Mouse (Mus musculus) brain, embryonic 18.5 days (tissue): ENCODE results near the gene Cdk19.
"Not testable (repeated sequence)": the region's sequence is repeated elsewhere in the genome, so short reads cannot be mapped to it uniquely, and the experiment has no call there.

Source experiments
- DNase-seq: peaks from one replicate; pipeline ENCODE4 v3.0.0-alpha.2; 2012; ENCODE audit warnings: low read depth, low spot score

The Cdk19 gene

DNA sequence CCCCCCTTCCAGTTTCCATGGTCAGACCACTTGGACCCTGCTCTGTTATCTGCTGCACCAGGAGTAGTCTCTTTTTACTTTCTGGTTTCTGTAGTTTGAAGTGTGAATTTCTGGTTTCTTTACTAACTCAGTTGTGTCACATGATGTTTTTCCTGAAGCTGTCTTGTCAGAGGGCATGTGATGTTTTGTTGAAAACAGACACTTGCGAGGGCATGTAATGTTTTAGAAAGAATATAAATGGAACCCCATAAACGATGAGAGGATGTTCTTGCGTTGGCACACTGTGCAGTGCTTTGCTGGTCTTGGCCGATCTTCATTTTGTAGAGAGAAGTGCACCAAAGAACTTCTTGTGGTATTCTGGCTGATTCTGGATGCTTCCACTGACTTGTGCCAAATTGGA lies 46.8 kb downstream of the Cdk19 start:
- DNase-seq: no peak

DNA sequence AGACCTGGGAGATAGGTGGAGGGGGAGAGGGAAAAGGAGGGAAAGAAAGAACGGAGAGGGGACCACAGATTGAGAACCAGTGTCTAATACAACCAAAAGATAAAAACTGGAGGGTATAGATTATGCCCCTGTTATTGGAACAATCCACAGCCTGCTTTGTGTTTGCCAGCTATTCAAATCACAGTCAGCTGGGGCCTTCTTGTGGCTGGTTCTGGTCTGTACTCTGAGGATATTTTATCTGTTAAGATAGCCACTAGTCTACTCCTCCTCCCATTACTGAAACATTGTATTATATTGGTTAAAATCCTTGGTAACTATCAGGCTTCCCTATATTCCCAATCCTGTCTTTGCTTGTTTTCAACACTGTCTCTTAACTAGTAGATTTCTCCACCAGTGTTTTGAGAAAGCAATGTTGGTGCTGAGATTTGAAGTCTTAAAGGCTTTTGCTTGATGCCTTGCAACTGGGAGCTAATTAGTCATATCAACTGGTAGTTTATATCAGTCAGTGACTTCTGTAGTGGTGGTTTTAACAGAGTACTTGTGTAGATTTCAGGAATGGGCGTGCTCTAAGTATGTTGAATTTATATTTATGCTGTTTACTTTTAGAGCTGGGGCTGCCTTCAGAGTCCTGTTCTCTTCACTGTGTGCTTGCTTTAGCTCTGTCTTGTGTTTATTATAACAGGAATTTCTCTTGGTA lies 54.2 kb downstream of the Cdk19 start:
- DNase-seq: no peak

DNA sequence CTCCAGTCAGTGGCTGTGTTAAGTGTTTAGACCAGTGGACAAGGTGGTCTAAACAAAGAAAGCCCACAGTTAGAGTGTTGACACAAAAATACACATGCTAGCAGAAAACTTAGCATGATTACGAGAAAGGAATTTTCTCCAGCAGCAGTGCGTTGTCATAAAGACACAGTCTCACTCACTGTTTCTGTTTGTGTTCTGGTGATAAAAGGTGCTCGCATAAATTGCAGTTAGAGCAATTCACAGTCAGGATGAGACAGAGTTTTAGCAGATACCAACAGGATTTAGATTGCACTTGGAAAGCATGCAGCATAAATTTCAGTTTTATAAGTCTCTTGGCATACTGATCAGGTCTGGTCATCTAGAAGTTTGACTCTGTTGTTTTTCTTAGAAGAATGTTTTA lies 59.5 kb downstream of the Cdk19 start:
- DNase-seq: no peak

DNA sequence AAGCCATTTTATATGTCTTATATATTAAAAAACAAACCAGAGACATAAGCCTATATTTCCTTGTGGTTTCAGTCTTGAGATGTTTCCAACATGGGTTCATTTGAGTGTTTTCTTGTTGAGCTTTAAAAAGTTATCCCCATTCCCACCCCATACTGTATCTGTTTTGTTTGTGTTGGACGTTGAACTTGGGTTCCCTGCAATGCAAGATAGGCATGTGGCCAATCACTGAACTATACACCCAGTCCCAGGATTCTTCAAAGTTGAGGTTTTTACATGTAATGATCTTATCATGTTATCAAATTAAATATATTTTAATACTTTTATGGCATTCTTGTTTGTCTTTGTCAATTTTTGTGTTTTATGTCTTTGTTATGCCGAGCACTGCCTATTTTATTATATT lies 60.0 kb downstream of the Cdk19 start:
- DNase-seq: no peak

DNA sequence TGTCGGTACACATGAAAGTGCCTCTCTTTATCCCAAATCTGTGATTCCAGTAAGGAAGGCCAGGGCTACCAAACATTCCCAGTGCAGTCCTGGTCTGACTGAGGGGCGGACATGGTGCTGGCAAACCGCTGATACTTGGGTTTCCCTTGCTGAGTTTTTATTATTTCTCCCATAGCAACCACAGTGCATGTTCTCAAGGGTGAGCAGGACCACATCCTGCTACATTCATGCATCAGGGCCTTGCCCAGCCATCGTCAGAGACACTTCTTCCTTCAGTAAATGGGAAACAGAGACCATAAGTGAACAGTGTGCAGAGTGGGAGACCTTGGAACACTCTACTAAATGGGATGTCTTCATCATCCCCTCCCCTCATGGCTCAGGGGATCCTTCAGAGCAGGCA lies 60.9 kb downstream of the Cdk19 start:
- DNase-seq: no peak

DNA sequence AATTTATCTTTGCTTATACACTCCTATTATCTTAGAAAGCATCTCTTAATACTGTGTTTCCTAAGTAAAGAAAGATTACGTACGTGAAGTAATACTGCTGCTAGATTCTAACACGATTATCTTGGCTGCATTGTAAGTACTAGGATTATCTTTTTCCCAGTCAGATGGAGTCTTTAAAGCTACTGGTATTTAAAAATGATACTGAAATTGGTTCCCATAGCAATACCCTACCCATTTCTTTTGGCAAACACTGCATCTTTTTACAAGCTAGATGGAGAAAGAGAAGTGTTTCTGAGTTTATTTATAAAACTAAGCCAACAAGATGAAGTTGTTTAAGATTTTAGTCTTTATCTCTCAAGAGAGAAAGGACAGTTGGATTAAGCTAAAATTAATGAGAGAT lies 67.3 kb downstream of the Cdk19 start:
- no peak for DNase-seq

DNA sequence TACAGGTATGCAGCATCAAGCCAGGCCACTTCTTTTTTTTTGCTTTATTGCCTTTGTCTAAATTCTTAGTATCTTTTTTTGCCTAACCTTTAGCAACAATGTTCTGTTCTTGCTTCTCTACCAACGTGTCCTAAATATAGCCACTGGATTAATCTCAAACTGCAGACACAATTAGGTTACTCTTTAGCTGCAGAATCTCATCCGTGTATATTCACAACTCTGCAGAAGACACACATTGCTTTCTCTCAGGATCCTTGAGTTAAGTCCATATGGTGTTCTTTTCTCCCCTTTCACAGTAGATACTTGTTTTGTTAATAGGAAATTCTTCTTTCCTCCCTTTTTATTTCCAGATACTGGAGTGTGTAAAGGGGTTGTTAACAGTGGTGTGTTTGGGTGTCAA lies 70.0 kb downstream of the Cdk19 start:
- DNase-seq: no peak

DNA sequence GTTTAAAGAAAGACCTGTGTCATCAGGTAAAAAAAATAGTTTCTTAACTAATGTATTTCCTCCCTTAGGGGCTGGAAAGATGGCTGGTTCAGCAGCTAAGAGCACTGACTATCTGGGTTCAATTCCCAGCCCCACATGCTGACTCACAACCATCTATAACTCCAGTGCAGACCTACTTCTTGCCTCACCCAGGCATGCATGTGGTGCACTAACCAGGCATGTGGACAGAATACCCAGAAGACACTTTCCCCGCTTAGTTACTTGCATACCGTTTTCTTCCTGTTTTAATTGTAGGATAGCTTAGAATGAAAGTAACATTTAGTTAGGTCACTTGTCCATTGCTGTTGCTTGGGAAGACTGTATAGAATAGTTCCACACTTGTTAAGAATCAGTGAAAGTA lies 72.0 kb downstream of the Cdk19 start:
- DNase-seq: no peak

DNA sequence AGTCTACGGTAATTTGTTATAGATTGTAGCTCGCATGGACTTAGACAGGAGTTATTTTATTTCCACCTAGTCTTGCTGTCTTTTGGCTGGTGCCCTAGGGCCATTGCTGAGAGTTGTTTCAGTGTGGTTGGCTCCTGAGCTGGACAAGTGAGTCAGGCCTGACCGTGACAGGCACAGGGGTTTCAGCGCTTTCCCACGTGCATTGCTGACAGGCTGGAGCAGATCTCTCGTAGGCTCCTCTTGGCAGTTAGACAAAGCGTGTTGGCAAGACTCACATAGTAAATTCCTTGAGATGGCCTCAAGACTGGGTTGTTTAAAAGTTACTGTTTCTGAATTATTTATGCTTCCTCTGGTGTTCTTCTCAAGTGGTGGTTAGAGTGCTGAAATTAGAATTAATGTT lies 77.6 kb downstream of the Cdk19 start:
- no peak for DNase-seq

DNA sequence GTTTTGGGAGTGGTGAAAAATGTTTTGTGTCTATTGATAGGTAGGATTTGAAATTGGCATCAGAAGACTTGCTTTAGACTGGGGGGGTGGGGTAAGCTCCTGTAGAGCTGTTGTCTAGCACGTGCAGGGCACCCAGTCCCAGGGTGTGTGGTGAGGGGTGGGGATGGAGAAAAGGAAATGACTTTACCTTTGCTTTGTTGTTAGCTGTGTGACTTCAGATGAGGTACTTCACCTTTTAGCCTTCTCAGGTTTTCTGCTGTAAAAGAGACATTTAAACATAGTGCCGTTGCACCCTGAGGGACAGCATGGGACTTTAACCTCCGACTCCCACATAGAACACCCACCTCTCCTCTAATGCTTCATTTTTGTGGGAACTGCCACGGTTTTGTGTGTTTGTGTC lies 80.5 kb downstream of the Cdk19 start:
- DNase-seq: no peak

DNA sequence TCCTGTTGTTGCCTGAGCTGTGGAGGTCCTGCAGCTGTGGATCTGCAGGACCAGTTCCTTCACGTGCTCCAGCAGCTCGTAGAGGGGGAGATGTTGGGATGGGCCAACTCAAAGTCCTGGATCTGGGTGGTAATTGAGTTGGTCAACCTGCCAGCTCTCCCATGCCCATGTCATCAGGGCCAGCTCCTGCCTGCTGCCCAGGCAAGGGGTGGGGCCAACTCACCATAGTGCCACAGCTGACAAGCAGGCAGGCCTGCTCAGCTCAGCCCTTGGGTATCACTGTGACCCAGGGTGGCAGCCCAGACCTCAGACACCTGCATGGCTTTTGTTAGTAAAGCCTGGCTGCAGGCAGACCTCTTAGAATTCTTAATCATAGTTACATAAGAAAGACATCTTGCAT lies 81.3 kb downstream of the Cdk19 start:
- no peak for DNase-seq

DNA sequence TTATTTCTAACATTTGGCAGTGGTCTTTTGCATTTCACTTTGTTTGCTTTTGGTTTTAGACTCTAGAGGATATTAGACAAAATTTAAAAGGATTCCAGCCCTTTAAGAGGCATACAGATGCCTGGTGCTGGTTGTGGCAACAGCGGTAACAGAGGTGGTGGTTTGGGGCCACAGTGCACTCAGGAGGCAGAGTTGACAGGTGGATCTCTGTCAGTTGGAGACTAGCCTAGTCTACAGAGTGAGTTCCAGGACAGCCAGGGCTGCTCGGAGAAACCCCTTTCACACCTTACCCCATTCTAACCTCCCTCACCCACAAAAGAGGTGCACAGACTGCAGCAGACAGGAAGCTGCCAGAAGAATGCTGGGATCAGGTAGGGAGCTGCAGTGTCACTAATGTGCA lies 82.4 kb downstream of the Cdk19 start:
- no peak for DNase-seq

DNA sequence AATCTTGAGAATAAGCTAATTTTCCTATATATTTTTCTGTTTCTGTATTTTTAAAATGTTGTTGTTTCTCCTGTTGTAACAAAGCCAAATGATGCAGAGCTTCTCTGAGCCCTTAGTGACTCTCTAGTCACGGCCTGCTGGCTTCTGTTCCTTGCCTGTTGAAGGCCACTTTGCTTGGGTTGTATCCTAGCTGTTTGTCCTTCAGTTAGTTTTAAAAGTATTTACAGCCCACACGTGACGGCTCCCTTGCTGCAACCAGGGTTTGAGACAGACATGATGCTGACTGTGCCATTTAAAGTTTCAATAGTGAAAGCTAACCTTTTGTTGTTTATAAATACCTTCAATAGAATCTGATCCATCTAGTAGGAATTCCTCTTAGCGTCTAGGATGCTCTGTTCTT lies 83.3 kb downstream of the Cdk19 start:
- DNase-seq: no peak

DNA sequence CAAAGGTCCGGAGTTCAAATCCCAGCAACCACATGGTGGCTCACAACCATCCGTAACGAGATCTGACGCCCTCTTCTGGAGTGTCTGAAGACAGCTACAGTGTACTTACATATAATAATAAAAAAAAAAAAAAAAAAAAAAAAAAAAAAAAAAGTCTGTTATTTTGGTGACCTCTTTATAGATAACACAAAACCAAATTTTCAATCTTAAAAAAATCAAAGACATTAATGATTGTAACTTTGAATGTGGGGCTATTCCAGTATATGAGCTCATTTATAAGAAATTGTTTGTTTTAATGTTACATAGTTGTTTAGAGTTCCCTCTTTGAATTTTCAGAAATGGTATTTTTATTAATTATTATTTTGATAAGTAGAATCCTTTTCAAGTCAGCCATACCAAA lies 85.1 kb downstream of the Cdk19 start:
- DNase-seq: not testable (repeated sequence)

DNA sequence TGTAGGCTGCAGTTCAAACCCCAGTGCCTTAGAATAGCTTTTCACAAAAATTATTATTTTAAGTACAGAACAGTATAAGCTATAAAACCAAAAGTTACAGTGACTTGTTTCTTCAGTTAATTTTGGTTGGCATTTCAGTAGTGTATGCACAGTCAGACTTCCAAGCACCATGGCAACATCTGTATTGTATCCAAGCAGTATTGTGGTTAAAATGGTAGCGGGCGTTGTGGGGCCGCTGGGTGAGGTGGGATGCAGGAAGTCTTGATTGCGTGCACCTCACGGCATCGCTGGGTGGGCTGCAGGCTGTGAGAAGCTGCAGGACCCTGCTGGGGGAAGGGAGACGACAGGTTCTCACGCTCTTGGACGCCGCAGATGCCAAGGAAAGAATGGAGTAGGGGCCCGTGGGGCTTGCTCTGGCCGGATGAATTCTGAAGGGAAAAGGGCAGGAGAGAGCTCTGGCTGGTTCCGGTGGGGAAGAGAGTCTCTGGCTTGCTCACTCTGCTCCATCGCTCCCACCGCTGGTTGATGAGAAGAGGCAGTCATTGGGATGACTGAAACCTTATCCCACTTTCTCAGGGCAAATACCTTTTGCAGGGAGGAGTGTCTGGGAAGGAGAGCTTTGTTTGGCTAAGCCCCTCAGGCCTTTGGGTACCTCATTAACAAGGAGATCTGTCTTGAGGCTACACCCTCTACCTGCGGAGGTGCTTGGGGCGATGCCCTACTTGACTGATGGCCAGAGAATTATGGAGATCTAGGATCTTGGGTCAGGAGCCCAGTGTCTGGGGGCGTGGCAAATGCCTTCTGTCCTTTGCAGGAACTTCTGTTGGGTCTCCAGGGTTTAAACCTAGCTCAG lies 86.1 kb downstream of the Cdk19 start:
- no peak for DNase-seq

DNA sequence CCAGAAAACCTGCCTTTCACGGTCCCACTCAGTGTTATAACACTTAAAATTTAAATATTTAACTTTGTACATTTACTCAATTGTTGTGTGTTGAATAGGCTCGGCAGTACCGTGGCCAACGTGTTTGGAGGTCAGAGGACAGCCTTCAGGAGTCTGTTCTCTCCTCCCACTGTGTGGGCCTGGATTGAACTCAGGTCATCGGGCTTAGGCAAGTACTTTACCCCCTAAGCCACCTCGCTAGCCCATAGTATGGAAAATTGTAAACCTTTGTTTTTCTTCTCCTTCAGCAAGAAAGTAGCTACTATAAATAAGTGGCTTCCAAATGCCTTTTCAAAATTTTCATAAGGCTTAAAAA lies 86.7 kb downstream of the Cdk19 start:
- no peak for DNase-seq

DNA sequence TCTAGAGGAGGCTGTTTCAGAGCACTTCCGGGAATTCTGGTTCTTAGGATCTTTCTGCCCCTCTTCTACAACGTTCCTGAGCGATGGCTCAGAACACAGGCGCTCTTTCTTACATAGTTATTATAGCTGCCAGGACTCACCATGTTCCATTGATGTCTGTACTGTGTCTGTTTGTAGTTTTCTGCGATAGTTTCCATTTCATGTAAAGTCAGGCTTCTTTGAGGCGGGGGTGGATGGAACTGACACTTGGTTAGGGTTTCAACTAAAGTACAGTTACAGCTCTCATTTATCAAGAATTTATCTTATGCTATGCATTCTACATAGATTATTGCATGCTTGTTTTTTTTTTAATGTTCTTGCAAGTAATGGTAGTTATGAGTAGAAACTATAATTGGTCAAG lies 89.3 kb downstream of the Cdk19 start:
- no peak for DNase-seq

DNA sequence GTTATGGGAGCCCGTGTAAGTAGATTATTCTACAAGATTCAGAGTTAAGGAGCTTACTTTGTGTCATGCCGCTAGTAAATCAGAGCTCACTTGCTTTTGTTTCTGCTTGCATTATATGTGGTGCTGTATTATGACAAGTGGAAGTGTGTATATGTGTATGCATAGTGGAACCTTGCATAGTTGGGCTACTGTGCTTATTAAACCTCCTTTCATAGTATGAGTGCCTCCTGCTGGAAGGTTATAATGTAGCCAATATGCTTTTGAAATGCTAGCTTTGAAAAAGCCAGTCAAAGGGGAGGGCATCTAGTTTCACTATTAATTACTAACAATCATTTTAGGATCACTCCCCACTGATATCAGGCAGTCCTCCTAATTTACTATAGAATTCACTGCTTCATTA lies 89.7 kb downstream of the Cdk19 start:
- no peak for DNase-seq

DNA sequence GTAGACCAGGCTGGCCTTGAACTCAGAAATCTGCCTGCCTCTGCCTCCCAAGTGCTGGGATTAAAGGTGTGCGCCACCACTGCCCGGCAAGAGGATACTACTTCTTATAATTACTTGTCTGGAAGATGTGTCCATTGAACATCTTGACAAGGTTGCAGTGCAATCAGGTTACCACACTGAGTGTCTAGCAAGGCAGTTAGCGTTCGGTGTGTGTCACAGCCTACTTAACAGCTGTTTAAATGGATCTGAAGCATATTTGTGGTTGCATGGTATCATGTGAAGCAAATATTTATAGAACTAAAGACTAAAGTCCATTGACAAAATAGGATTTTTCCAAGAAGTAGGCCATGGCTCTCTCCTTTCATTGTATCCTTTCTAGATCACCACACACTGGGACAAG lies 90.8 kb downstream of the Cdk19 start:
- no peak for DNase-seq

DNA sequence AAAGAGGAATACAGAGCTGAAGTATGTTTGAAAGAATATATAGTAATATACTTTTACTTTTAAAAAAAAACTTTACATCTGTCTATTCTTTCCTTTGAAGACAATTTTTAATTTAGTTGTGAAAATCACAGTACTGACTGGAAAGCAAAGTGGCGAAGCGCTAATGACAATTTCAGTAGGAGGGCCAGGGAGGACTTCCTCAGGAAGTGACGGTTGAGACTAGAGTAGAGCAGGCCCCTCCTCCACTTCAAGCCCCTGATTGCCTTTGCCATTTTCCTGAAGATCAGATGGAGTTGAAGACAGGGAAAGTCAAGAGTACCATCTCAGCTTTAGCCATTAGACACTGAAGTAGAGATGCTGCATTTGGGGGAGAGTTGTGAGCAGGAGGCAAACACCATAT lies 92.6 kb downstream of the Cdk19 start:
- no peak for DNase-seq

DNA sequence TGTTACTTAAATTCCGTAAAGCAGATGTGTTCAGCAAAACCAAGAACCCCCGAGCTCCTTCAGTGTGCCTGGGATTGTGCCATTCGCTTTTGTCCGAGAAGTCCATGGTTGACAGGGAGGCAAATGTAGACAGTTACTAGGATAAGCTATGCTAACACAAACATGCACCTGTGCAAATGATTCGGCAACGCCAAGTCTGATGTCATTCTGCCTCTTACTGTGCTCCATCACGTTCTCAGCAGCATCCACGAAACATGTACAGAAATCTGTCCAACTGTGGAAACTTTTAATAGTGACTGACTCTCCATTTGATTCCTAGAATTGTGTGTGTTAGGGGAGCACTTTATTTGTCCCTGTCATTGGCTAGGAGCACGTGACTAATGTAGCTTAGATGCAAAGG lies 93.0 kb downstream of the Cdk19 start:
- DNase-seq: no peak

DNA sequence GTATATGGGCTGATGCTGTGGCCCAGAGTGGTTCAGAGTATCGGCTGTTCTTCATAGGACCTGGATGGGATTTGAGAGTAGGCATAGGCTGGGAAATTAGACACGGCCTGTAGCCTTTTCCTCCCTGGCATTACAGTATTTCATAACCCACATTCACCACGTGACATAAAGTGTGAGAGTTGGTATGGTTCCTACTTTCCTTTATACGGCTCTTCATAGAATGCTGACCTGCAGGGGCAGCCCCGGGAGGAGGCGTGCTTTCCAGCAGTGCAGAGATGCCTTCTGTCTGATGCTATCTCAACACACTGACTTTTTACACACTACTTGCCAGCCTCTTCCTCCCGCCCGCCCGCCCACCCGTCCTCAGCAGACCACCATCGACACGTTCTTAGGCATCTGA lies 96.0 kb downstream of the Cdk19 start:
- no peak for DNase-seq

DNA sequence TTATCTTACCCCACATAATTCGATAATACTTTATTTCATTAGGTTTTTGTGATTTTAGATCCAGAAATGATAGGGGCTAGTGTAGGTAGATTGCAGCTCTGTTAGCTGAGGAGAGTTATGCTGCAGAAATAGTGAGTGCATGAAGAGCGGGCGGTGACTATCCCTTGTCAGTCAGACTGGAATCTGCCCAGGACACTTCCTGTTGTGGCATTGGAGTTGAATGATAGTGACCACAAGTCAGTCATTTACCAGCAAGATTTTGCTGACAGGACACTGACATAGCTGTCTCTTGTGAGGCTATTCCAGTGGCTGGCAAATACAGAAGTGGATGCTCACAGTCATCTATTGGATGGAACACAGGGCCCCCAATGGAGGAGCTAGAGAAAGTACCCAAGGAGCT lies 97.8 kb downstream of the Cdk19 start:
- DNase-seq: no peak

DNA sequence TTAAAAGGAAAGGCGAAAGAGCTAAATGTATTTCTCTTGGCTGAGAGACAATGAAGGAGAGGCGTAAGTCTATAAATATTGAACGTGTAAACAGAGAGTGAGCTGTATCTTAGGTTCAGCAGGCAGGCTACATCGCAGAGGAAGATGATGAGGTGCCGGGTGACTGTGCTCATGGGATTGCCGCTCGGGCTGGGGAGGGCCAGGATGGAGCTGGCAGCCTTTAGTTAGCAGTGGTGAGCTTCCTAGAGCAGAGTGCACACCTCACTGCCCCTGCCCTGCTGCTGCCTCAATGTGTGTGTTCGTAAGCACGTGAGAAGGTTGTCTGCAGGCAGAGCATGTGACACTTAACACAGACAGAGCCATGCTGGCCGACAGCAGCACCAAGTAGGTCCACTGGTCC lies 101.4 kb downstream of the Cdk19 start:
- no peak for DNase-seq
